ENCODE assay signal across 7 mouse cellular contexts in the genomic region with DNA sequence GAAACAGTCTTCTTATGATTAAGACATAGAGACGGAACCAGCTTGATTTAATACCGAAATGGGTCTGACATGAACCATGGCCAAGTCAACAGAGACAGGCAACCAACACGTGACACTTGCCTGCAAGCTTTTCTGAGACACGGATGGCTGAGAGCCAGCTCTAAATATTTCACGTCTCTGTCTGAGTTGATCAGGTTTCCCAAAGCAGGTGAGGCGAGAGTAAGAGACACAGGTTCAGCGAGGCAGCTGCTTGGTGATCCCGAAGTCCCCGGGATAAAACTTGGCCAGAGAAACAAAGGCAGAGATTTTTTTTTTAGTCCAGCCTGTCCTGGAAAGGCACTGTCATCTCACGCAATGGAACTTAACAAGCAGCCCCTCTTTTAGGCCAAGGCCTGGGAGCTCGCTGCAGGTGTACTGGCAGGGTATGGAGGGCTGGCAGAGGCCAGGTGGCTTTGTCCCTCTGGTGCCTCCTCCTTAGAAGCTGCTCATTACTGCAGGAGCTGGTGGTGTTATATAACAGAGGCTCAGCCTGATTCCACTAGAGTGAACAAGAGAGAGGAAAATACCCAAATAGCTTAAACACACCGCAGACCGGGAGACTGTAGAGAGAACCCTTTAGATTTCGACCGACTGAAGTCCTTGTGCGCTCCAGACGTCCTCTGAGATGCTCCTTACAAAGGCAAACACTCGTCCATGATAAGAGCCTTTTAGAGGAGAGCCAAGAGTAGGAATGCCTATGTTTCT. TPM values are rescaled to one million over a fixed set of nuclear protein-coding genes. Genes with fewer than 3 reads are reported as not detected.
DNase-seq lines count a peak whose midpoint lies in the region; ATAC-seq and TF ChIP-seq lines count a peak whose summit lies in the region.

No protein-coding gene starts in this region.

- no peaks in the 10 kb centered on the region for H3K9me3 ChIP-seq in heart, embryonic 15.5 days (replicated peaks)

- TF ChIP-seq POLR2A in small intestine, adult 2 months (IDR thresholded peaks at IDR 0.05; ENCODE audit: low read depth, low read length), result no peak

- H3K4me1 ChIP-seq in heart, embryonic 15.5 days (replicated peaks), result peaks cover 28% of the 10 kb centered on the region
- H3K4me1 ChIP-seq in small intestine, adult 2 months (ENCODE audit: control insufficient read depth, insufficient read depth, insufficient read length, low read length), result peaks cover 37% of the 10 kb centered on the region

- no peaks in the 10 kb centered on the region for H3K27me3 ChIP-seq in heart, embryonic 15.5 days
- no peaks in the 10 kb centered on the region for H3K27me3 ChIP-seq in small intestine, adult 2 months (ENCODE audit: control insufficient read depth, insufficient read depth, low read length)

- H3K4me3 ChIP-seq in heart, embryonic 15.5 days, result no peak overlapping the region
- H3K4me3 ChIP-seq in left cerebral cortex, adult 2 months, result peak overlapping the region; percentile 26
- no peak overlapping the region for H3K4me3 ChIP-seq in small intestine, adult 2 months (ENCODE audit: low read depth, low read length)

- 42% methylated on average over 18 of the region's 18 CpGs for WGBS in heart, embryonic 15.5 days
- 30% methylated on average over 18 of the region's 18 CpGs for WGBS in small intestine, adult 2 months

- intact Hi-C loops in left cerebral cortex, adult 2 months (cut with DNase I), result loop anchor here (2.0 kb wide), 1 partner anchor 64 kb away; a partner anchor contains a TSS

- no peaks in the 10 kb centered on the region for H3K36me3 ChIP-seq in heart, embryonic 15.5 days
- H3K36me3 ChIP-seq in small intestine, adult 2 months (ENCODE audit: control insufficient read depth, insufficient read depth, low read length), result no peaks in the 10 kb centered on the region

- no peak for TF ChIP-seq CTCF in left cerebral cortex, adult 2 months (IDR thresholded peaks at IDR 0.05)
- no peak for TF ChIP-seq CTCF in small intestine, adult 2 months (IDR thresholded peaks at IDR 0.05; ENCODE audit: extremely low read depth, insufficient read length, insufficient replicate concordance, low read depth, low read length)

- H3K27ac ChIP-seq in heart, embryonic 15.5 days, result peak overlapping the region; percentile 45
- H3K27ac ChIP-seq in left cerebral cortex, adult 2 months, result peak overlapping the region; percentile 89
- peak overlapping the region; percentile 87 for H3K27ac ChIP-seq in small intestine, adult 2 months (ENCODE audit: insufficient read depth, low read depth, low read length)

- 0 out of 2 replicates have a peak, but pooled peaks have one; percentile 20 for ATAC-seq in heart, embryonic 15.5 days (replicated peaks; ENCODE audit: insufficient number of reproducible peaks, insufficient read depth, low FRiP score, low read depth)

- no peak overlapping the region for H3K4me2 ChIP-seq in heart, embryonic 15.5 days

- peak; percentile 43 for DNase-seq in Muller cell, postnatal 12 days (ENCODE audit: inconsistent ontology term)
- peak; percentile 98 for DNase-seq in brain, adult 2 months (ENCODE audit: low read depth, low spot score)
- DNase-seq in left cerebral cortex, adult 2 months (ENCODE audit: extremely low spot score in 1 of 2, low spot score in 2 of 2), result peak in 1 of 2 experiments; percentile 54
- no peak for DNase-seq in adrenal gland, adult 2 months
- DNase-seq in ovary, postnatal 10 days (ENCODE audit: low spot score), result no peak

- H3K9ac ChIP-seq in heart, embryonic 15.5 days, result no peak overlapping the region

RNA-seq across cellular contexts. Expression of a gene that starts 36.4 kb away (rescaled TPM):
- 128 and 135 TPM in 2 replicates for polyA plus RNA-seq in heart, embryonic 15.5 days (2015; fragmentation: Nextera tagmentation; extraction: Ambion mirVana)
- total RNA-seq in left cerebral cortex, adult 2 months (2021), result 10 to 100 TPM; 67.1 to 72.6 TPM
- 92.4 and 477 TPM in 2 replicates for polyA plus RNA-seq in small intestine, adult 2 months (2012; rRNA removed)
- 10 to 100 TPM; 73.7 to 82.0 TPM for total RNA-seq in adrenal gland, adult 2 months (2021)
- polyA plus RNA-seq in adrenal gland, adult 2 months (2012; rRNA removed), result 41.6 and 47.4 TPM in 2 replicates

Comparison
In these comparisons a context has a peak if more than half of its experiments do, and no peak if none do; other contexts are left out.
1. DNase-seq: peak in Muller cell, postnatal 12 days (single experiment) and brain, adult 2 months (single experiment); none in adrenal gland, adult 2 months (single experiment) and ovary, postnatal 10 days (single experiment).
2. Peak in every context shown above with its lines, with median percentiles within 50 percentile points of each other: H3K27ac ChIP-seq.